Mouse (Mus musculus) megakaryocyte-erythroid progenitor cell, adult 5-6 weeks (primary cell): ENCODE measurements around the gene Il20rb. TPM values are rescaled to one million over a fixed set of nuclear protein-coding genes. Genes with fewer than 3 reads are reported as not detected.
A peak's percentile ranks its signal among the peaks of the same experiment; 100 is the strongest.

Source experiments
- ATAC-seq: replicated peaks from 2 replicates; pipeline ENCODE4 v1.8.0; 2016; ENCODE audit warnings: mild to moderate bottlenecking, inconsistent platforms; ENCODE audit not compliant: severe bottlenecking, poor library complexity, low FRiP score, low TSS enrichment
- total RNA-seq, 2 experiments: library from RNA; stranded (forward) in 1 of 2; stranded (reverse) in 1 of 2; fragments of 200-1000, 215-1000 nt in 1 of 2; fragments of >200 nt in 1 of 2; fragmentation: Nextera tagmentation in 1 of 2; gene quantifications; 2 replicates each; pipeline ENCODE4 v1.2.3; 2014 to 2017

Gene Il20rb
- total RNA-seq, 2 experiments from 2014 or later, result 2.0 to 2.1 TPM

- ATAC-seq, result no peak
Measured at GRCm38 (mm10) chr9:100472931-100473330, 13.7 kb downstream of the Il20rb start.

GRCm38 (mm10) chr9:100471605-100471953 lies 15.0 kb downstream of the Il20rb start:
- no peak for ATAC-seq

GRCm38 (mm10) chr9:100470936-100471604 lies 15.5 kb downstream of the Il20rb start:
- no peak for ATAC-seq

- no peak for ATAC-seq
Measured at GRCm38 (mm10) chr9:100470228-100470627, 16.4 kb downstream of the Il20rb start.

GRCm38 (mm10) chr9:100469681-100470080 lies 16.9 kb downstream of the Il20rb start:
- no peak for ATAC-seq

- ATAC-seq, result no peak
Measured at GRCm38 (mm10) chr9:100468151-100468550, 18.4 kb downstream of the Il20rb start.

- no peak for ATAC-seq
Measured at GRCm38 (mm10) chr9:100467653-100468052, 18.9 kb downstream of the Il20rb start.

GRCm38 (mm10) chr9:100466743-100467142 lies 19.8 kb downstream of the Il20rb start:
- ATAC-seq, result no peak

GRCm38 (mm10) chr9:100465988-100466387 lies 20.6 kb downstream of the Il20rb start:
- ATAC-seq, result no peak

GRCm38 (mm10) chr9:100465380-100465779 lies 21.2 kb downstream of the Il20rb start:
- ATAC-seq, result no peak

GRCm38 (mm10) chr9:100463771-100464170 lies 22.8 kb downstream of the Il20rb start:
- ATAC-seq, result no peak

- peak; percentile 58 for ATAC-seq
Measured at GRCm38 (mm10) chr9:100462098-100462497, 24.5 kb downstream of the Il20rb start.

- no peak for ATAC-seq
Measured at GRCm38 (mm10) chr9:100461671-100462070, 24.9 kb downstream of the Il20rb start.

- no peak for ATAC-seq
Measured at GRCm38 (mm10) chr9:100460203-100460602, 26.4 kb downstream of the Il20rb start.

GRCm38 (mm10) chr9:100457971-100458681 lies 28.5 kb downstream of the Il20rb start:
- peak; percentile 45 for ATAC-seq

- ATAC-seq, result no peak
Measured at GRCm38 (mm10) chr9:100454664-100454993, 32.0 kb downstream of the Il20rb start.

GRCm38 (mm10) chr9:100453944-100454663 lies 32.5 kb downstream of the Il20rb start:
- peak; percentile 74 for ATAC-seq

- ATAC-seq, result no peak
Measured at GRCm38 (mm10) chr9:100452432-100452831, 34.2 kb downstream of the Il20rb start.

- peak; percentile 98 for ATAC-seq
Measured at GRCm38 (mm10) chr9:100446059-100446686, 40.4 kb downstream of the Il20rb start.

- ATAC-seq, result no peak
Measured at GRCm38 (mm10) chr9:100440111-100440790, 46.3 kb downstream of the Il20rb start.
